Mouse (Mus musculus) gastrocnemius, postnatal 10 days (tissue): ENCODE measurements around the gene Snrpf. TPM values are rescaled to one million over a fixed set of nuclear protein-coding genes. Genes with fewer than 3 reads are reported as not detected.
"Not testable (repeated sequence)": the region's sequence is repeated elsewhere in the genome, so short reads cannot be mapped to it uniquely, and the experiment has no call there.

ENCODE experiments used
- DNase-seq: peaks from one replicate; pipeline ENCODE4 v3.0.0; 2021; ENCODE audit warnings: mixed read lengths
- total RNA-seq, 2 experiments: library from RNA; stranded (reverse); gene quantifications; 2 replicates each; pipeline ENCODE4 v1.2.3; 2021

The Snrpf gene
- total RNA-seq, 2 experiments from 2014 or later: 14.3 to 14.9 TPM

DNA sequence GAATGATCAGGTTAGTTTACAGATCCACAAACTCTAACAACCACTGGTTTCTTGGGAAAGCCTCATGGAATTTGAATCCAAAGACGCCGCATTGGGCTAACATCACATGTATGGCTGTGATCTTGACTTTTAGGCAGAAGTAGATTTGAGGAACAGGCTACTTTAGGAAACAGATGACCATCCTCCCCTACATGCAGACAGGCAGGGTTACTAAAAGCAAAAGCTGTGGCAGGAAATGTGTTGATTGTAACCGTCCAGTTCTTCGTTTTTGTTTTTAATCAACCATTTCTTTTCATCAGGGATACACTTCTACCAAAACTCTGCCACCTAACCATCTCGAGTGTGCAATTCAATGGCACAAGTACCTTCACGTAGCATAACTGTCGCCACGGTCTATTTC, 13.5 kb downstream of the Snrpf start:
- no peak for DNase-seq

DNA sequence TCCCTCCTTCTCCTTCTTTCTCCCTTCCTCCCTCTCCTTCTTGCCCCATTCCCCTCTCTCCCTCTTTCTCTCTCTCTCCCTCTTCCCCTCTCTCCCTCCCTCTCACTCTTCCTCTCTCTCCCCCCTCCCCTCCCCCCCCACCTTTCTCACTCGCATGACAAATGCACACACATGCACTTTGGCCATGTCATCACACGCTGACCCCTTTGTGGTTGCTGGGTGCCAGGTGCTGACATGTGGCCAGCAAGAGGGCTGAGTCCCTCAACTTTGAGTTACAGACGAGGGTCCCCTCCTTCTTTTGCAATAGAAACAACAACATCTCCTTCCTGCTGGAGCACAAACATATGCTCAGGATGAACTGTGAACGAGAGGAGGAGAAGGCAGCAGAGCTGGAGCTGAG, 14.5 kb downstream of the Snrpf start:
- no peak for DNase-seq

DNA sequence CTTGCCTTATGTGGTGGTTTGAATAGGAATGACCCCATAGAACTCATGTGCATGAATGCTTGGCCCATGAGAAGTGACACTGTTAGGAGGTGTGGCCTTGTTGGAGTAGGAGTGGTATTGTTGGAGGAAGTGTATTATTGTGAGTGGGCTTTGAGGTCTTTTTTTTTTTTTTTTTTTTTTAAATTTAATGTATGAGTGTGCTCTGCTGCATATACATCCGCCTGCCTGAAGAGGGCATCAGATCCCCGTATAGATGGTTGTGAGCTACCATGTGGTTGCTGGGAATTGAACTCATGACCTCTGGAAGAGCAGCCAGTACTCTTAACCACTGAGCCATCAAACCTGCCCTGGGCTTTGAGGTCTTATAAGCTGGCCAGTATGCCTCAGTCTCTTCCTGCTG, 17.3 kb downstream of the Snrpf start:
- no peak for DNase-seq

DNA sequence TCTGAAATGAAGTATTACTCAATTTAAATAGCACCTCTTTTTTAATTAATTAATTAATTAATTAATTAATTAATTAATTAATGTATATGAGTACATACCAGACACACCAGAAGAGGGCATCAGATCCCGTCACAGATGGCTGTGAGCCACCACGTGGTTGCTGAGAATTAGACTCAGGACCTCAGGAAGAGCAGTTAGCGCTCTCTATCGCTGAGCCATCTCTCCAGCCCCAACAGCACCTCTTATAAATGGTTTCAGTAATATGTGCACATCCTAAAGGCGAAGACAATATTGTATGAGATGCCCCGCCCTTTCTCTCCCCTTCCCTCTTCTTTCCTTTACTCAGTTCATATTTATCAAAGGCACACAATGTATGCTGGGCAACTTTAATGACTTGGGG, 20.8 kb downstream of the Snrpf start:
- DNase-seq: no peak

DNA sequence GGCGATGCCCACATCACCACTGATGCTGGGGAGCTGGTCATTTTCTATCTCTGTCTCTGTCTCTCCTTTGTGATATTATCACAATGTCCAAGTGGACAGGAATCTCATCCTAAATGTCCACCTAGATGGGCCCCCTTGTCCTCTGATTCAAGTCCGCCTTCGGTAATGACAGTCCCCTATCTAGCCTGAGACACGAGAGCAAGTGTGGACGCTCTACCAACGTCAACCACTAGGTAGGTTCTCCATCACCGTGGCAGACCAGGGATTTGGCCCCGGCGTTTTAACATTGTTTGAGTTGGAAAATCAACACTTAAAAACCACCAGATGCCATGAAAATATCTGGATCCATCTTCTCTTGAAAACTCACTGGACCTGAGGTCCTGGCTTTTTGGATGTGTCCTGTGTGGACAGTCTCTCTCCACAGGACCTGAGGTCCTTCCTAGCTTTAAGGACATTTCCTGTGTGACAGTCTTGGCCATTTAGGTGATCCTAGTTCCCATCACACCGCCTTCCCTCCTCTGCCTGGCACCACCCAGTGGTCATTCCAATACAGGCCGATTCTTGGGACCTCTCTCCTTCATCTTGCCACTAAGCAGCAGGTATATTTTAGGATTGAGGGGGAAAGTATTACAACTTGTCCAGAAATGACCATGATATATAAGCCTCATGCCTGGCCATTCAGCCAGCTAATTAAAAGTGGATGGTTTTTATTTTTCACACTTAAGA, 21.5 kb downstream of the Snrpf start:
- no peak for DNase-seq

DNA sequence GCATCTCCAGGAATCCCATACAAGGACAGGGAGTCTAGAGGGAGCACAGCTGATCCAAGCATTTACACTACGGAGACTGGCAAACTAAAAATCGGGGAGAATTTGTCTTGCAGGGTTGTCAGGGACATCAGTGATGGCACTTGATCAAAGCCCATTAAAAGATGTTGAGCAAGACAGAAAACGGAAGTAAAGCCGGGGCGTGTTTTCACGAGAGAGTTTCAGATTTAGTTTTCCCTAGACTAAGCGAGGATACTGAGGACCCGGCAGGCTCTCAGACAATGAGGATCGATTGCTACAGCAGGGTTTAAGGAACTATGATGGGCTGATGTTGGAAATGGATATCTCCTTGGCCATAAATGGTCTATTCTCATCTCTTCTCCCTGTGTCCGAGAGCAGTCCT, 22.4 kb downstream of the Snrpf start:
- no peak for DNase-seq

DNA sequence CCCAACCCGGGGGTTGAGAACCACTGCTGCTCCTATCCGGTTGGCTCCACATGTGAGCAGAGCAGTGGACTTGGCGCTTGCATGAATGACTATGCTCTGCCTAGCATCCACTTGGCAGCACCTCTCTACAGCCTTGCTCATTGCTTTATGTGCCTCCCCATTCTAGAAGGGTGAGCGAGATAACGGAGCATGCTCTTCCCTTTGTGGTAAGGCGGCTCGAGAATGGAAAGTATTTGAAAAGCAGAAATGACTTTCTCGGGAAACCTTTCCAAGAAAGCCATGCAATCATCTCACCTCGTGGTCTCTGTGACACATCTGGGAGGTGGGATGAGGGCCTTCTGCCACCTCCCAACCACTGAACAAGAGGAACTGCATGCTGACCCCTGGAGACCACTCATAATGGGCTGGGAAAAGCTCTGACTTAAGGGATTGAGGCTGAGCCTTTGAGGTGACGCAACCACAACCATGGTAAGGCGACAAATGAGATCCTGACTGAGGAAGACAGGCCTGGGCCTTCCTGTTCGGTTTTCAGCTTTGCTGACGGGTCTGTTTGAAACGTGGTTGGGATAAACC, 24.9 kb downstream of the Snrpf start:
- no peak for DNase-seq

DNA sequence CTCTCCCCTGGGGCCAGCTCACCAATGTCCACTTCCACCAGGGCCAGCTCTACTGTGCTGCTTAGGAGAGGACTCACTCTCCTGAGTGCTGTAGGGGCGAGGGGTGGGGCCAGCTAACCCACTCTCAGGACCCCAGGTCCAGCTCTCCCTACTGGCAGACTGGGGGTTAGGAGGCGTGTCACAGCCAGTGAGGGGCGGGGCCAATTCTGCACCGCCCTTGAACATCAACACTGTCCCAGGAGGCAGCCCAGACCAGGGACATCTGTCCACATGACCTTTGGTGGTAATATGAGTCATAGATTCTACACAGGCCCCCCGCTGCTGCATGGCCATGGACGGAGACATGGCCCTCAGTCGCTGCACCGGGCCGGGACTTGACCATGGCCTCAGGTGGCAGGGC, 29.7 kb downstream of the Snrpf start:
- no peak for DNase-seq

DNA sequence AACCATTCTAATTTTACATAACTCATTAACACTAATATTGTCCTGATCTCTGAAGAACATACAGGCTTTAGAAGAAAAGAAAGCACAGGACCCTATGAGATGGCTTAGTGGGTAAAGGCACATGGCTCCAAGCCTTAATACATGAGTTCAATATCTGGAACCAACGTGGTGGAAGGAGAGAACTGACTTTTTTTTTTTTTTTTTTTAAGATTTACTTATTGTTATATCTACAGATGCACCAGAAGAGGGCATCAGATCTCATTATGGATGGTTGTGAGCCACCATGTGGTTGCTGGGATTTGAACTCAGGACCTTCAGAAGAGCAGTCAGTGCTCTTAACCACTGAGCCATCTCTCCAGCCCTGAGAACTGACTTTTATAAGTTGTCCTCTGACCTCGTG, 31.5 kb downstream of the Snrpf start:
- not testable (repeated sequence) for DNase-seq

DNA sequence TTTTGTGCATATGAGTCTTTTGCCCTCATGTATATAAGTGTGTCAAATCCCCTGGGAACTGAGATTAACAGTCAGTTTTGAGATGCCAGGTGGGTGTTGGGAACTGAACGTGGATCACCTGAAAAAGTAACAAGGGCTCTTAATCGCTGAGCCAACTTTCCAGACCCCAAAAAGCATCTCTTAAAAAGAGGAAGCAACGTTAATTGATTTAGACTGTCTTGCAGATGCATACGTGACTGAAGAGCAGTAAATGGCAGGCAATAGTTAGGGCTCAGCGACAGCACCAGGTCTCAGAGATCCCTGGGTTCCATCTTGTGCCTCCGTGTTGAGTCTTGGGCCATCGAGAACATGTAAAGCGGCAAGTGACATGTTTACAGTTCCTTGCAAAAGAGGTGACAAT, 36.9 kb downstream of the Snrpf start:
- DNase-seq: no peak

DNA sequence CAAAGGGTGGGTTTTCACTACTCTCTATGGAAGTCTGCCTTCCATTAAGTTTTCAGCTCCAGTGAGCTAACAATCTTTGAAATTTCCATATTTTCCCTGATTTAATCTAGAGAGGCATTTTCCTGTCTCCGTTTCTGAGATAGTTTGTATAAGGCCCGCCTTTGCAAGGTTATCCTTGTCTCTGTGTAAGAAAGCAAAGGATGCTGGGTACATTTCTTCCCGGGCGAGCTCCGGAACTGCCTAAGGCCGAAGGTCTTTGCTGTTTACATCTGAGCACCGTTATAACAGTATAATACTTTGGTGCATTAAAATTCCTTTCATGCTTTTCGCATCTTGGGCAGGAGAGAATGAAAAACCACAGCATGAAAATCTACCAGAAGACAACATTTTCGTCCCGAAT, 39.7 kb downstream of the Snrpf start:
- no peak for DNase-seq

DNA sequence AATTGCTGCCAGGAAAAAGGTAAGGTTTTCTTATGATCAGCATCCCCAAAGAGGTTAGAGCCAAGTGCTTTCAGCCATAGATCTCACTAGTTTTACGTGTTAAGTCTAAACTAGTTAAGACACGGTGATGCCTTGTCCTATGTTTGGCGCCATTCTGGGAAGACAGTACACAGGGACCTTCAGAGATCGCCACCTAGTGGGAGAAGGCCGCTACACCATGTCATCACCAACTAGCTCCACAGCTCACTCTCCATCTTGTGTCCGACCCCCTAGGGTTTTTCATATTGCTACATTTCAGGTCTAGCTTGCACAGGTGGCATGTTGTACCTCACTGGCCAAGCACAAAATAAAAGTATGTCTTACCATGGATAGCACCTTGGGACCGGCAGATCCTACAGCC, 40.5 kb downstream of the Snrpf start:
- DNase-seq: peak; percentile 74

DNA sequence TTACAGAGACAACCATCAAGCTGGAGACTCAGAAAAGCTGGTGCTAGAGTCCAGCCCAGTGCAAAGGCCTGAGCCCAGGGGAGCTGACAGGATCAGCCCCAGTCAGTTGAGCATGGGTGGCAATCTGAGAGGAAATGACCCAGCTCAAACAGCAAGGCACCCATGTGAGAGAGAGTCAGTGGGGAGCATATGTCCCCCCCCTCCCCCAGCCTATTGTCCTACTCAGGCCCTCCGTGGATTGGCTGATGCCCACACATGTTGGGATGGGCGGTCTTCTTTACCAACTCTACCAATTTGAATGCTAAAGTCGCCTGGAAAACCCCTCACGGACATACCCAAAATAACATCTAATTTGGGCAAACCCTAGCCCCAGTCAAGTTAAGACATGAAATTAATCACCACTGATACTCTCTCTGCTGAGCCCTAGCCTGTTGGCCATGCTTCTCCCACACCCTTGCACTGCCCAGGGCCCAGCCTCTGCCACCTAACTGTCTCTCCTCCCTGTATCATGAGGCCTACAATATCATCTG, 41.7 kb downstream of the Snrpf start:
- DNase-seq: no peak

DNA sequence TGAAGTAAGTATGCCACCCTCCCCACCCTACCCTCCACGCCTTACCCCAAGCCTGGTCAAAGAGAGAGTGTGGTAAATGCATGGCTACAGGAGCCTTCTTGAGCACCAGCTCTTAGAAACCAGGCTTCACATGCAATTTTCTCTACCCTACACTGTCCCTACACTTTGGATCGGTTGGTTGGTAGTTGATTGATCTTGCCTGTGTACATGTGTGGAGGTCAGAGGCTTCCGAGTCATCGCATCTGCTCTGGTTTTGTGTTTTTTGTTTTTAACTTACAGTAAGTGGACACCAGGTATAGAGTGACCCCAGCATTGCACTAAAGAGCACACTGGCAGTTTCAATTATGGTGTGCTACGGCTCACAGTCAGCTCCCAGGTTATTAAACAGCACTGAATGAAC, 45.3 kb downstream of the Snrpf start:
- no peak for DNase-seq

DNA sequence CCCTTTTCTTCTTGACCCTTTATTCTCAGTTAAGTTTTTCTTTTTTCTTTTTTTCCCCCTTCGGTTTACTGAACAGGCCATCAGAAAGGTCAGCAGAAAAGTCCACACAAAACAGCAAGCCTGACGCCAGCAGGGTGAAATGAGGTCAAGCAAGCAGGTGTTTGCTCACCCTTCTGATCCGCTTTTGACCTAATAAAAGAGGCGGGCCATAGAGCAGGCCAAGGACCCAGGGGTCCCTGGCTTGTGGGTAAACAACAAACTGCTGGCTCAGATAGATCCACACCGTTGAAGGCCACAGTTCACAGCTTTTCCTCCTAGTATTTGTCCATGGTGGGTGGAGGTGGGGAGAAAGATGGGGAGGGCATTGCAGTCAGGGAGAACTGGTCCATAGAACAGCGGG, 46.3 kb downstream of the Snrpf start:
- no peak for DNase-seq

DNA sequence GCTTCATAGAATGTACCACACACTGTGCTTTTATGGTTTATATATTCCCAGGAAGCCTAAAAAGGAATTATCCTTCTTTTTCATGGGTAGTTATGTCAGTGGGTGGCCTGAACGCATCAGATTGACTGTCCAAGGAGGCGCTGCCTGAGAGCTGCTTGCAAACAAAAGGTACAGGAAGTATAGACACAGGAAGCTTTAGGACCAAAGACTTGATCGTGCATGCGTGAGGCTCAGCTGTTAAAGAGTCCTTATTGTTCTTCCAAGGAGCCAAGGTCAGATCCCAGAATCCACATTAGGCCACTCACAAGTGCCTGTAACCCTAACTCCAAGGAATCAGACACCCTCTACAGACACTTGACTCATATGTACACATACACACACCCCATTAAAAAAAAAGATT, 47.1 kb downstream of the Snrpf start:
- no peak for DNase-seq

DNA sequence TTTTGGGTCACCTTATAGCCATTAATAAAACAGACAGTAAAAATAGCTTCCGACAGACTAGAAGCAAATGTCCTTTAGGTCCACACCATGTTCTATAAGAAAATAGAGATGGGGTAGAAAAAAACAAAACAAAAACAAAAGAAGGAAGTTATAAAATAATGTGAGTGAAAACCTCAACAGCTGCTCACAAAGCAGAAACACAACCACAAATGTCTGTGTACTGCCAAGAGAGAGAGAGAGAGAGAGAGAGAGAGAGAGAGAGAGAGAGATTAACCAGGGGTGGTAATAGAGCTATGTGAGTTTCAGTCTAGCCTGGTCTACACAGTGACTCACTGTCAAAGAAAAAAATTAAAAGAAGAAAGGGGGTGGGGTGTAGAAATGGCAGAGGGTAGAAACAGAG, 47.9 kb downstream of the Snrpf start:
- DNase-seq: no peak

DNA sequence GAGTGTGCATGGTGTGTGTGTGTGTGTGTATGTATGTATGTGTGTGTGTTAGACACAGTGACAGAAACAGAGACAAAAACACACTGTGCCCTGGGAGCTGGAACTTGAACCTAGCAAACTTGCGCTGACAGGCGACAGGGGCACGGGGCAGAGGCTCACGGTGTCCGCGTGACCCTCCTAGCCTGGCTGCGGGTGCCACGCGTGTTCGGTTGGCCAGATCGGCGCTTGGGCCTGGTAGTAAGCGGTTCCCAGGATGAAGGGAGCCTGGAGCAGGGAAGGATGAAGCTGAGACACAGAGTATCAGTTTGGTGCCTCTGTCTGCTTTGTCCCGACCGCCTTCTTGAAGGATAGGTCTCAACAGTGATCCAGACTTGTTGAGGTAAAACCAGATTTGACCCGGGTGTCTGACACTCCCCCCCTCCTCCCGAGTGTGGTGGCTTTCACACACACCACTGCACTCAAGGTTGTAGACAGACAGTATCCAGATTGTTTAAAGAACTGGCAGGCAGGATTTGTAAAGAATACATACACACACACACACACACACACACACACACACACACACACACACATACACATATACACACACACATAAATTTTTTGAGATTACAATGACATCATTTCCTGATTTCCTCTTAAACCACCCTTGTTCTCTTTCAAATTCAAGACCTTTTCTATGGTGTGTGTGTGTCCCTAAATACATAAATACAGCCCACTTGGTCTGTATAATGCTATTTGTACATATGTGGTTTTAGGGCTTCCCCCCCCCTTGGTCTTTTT, 48.9 kb downstream of the Snrpf start, which contains the start of gene Ccdc38:
Ccdc38 (plus strand) TSS at position 202 of the 780 bp plus-strand sequence.
- DNase-seq: peak; percentile 10

DNA sequence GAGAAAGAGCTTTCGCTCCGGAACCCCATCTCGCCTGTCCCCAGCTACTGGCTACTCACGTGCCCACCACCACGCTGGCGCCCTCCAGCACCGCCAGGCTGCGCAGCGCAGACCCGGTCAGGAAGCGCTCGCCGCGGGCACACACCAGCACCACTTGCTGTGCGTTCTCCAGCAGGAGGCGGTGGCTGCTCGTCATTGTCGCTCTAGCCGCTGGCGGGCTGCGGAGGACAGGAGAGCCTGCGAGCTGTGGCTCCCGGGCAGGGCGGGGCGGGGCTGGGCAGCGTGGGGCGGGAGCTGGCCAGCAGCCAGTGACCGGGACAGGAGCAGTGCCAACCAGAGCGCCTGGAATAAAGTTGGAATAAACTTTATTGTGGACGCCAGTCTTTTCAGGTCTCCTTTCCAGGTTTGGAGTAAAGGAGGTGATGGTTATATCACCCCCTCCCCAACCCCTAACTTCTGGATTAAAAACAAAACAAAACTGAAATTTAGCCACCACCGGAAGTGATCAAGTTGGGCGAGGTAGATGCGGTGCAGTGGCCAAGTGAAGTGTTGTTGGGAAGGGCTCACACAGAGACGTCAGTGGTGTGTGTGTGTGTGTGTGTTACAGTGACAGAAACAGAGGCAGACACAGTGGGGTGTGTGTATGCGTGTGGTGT, 49.6 kb downstream of the Snrpf start, which contains the start of gene Amdhd1:
Amdhd1 (minus strand) TSS at position 259 of the 656 bp plus-strand sequence.
- peak; percentile 81 for DNase-seq

DNA sequence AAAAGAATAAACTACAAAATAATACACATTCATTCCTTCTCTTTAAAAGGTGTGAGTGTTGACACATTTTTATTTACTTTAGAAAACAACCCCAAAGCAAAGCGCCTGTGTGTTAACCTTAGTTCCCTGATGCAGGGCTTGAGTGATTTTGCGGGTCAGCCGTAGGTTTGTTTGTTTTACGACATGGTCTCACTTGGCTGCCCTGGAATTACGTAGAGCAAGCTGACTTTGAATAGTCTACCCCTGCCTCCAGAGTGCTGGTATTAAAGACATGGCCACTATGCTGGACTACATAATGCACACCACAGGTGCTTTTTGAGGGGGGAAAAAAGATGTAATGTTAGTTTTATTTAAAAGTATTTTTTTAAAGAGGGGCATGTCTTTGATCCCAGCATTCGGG, 50.7 kb downstream of the Snrpf start:
- DNase-seq: no peak

DNA sequence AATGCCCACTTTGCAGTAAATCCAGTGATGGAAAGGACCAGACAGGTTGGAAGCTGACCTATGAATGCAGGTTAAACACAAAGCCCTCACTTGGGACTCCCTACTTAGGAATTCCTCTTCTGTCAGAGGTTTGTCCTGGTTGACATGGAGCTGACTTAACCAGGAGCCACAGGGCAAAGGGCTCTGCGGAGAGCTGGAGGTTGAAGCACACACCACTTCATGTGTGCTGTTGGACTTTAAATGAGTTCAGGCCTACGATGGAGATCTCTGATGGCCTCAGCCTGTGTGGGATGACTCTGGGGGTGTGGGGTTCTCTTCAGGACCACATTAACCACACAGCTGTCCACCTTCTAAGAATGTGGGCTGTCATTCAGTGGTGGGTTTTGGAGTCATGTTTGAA, 51.2 kb downstream of the Snrpf start:
- DNase-seq: no peak
